ENCODE assay signal across 8 mouse cellular contexts in genomic region chr11:121701244-121701643, GRCm38 (mm10). TPM values are rescaled to one million over a fixed set of nuclear protein-coding genes. Genes with fewer than 3 reads are reported as not detected.
DNase-seq lines count a peak whose midpoint lies in the region; ATAC-seq lines count a peak whose summit lies in the region.

Gene Metrnl, plus strand, starts transcription at chr11:121701544.

- peak within 1 kb of the TSS; percentile 78 for H3K4me3 ChIP-seq in brown adipose tissue, adult 24 weeks (ENCODE audit: insufficient read depth, low read depth, low read length)
- H3K4me3 ChIP-seq in macrophage (ENCODE audit: inconsistent target), result peak within 1 kb of the TSS; percentile 100

- intact Hi-C loops in left cerebral cortex, postnatal 4 days (cut with DNase I), result no loop called here
- intact Hi-C loops in heart, postnatal 36 days (cut with DNase I), result loop anchor here (10.0 kb wide), 1 partner anchor 466 kb away; the partner anchor contains the start of gene Narf

- no peaks in the 10 kb centered on the region for H3K36me3 ChIP-seq in macrophage (ENCODE audit: inconsistent target)

- peak within 1 kb of the TSS; percentile 78 for H3K27ac ChIP-seq in brown adipose tissue, adult 24 weeks (replicated peaks; ENCODE audit: low read depth, low read length)
- H3K27ac ChIP-seq in macrophage, result peak within 1 kb of the TSS; percentile 99

- H3K79me2 ChIP-seq in macrophage (ENCODE audit: inconsistent target), result peaks cover 67% of the 10 kb centered on the region

- 98% methylated on average over 5 of the region's 5 CpGs for WGBS in macrophage (ENCODE audit: missing documents)

- H3K4me1 ChIP-seq in brown adipose tissue, adult 24 weeks (ENCODE audit: control insufficient read depth, insufficient read depth, insufficient read length, low read length), result 0 out of 2 replicates have a peak, but pooled peaks cover 3% of the 10 kb centered on the region

- no peak for DNase-seq in left cerebral cortex, adult 8-10 months (ENCODE audit: low spot score in 2 of 2)
- DNase-seq in left cerebral cortex, postnatal 4 days, result no peak
- no peak for DNase-seq in heart, postnatal 36 days
- DNase-seq in spleen, postnatal 10 days (ENCODE audit: low spot score in 2 of 2), result no peak
- DNase-seq in lung, postnatal 25 days (ENCODE audit: low spot score), result no peak

- ATAC-seq in frontal cortex, adult (ENCODE audit: low TSS enrichment), result no peak

RNA-seq across cellular contexts. Expression of gene Metrnl, which starts in this region (rescaled TPM):
- 10 to 100 TPM; 11.9 to 13.1 (median 12.9) TPM for total RNA-seq in left cerebral cortex, adult 8-10 months (2022)
- total RNA-seq in left cerebral cortex, postnatal 4 days (2021), result 1 to 10 TPM; 6.5 to 6.8 TPM
- 7.3 and 12.5 TPM in 2 replicates for polyA plus RNA-seq in brown adipose tissue, adult 24 weeks (2012; ENCODE audit: insufficient read depth, insufficient read length, missing spikeins)
- total RNA-seq in heart, postnatal 36 days (2021), result 10 to 100 TPM; 17.6 to 21.5 TPM
- 100 to 1,000 TPM in 20 of 26 experiments, 10 to 100 TPM in 6; 43.4 to 244 (median 138) TPM for total RNA-seq in macrophage (2018; cell fraction: chromatin; rRNA removed)
- 100 to 1,000 TPM; 176 to 352 (median 243) TPM for total RNA-seq in macrophage (2018; cell fraction: cytosol; rRNA removed)
- total RNA-seq in macrophage (2018; cell fraction: nucleus; rRNA removed), result 100 to 1,000 TPM; 107 to 327 (median 236) TPM
- 161 to 284 TPM (median 167 TPM) in 3 replicates for polyA plus RNA-seq in macrophage (2018)

Comparison
In these comparisons a context has a peak if more than half of its experiments do, and no peak if none do; other contexts are left out.
1. RNA of gene Metrnl (polyA plus RNA-seq): 161 to 284 TPM in macrophage; 7.3 to 12.5 TPM in brown adipose tissue, adult 24 weeks; every median in the first group is over 10 times any median in the second.